Mouse (Mus musculus) frontal cortex, adult (tissue): ENCODE measurements around the gene Plekhn1.

Experiments
- ATAC-seq: cut with Nextera tagmentation; 2 replicates; pipeline ENCODE4 v1.9.2; 2017; ENCODE audit warnings: mild to moderate bottlenecking, moderate library complexity, mixed read lengths; ENCODE audit not compliant: low TSS enrichment

The Plekhn1 gene

DNA sequence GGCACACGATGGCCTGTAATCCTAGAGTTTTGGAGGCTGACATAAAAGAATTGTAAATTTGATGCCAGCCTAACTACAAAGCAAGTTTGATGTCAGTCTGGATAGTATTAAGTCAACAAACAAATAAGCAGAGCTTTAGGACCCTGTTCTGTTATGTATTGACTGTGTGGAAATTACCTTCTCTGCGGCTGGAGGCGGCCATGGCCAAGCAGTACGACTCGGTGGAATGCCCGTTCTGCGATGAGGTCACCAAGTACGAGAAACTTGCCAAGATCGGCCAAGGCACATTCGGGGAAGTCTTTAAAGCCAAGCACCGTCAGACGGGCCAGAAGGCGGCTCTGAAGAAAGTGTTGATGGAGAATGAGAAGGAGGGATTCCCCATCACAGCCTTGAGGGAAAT is 21.5 kb downstream of the Plekhn1 start:
- no peak for ATAC-seq

DNA sequence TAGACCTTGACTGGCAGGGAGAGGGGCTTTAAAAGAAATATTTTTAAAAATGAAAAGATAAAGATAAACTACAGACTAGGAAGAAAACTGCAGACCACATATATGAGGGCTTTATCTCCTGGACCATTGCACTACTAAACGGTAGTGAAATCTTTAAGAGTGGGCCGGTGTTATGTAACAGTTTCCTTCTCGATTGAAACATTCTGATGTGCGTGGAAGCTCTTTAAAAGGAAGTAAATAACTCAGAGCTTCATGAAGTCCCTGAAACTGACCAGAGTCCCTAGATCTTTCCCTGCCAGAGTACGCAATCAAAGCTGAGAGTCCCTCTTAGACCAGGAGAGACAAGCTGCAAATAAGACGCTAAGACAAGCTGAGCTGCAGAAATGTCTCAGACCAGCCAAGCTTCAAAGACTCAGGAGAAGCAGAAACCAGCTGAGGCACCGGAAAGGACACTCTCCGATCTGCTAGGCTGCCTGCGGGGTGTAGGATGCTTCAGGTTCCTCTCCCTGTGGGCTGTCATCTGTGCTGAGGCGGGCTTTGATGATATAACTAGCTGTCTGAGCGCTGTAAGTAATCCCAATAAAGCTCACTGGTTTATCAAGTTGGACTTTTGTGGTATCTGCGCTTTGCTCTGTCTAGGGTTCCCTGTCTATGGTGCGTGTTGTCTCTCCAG is 24.6 kb downstream of the Plekhn1 start:
- peak; percentile 55; the same call in 1 of the 2 replicates for ATAC-seq

DNA sequence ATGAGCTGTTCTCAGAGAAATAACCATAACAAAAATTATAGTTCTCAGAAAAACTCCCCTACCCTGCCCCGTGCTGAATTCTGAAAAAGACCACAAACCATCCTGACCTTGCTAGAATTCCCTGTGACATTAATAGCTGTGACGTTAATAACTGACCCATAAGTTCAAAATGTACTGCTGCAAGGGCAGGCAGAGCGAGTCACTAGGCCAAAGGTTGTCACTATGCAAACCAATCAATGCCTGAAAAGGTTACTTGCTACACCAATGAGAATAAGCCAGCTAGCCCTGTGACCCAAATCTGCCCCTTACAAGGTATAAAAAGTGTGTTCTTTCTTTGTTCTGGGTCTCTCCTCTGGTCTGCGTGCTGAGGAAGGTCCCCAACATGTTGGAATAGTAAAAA is 25.8 kb downstream of the Plekhn1 start:
- ATAC-seq: no peak

DNA sequence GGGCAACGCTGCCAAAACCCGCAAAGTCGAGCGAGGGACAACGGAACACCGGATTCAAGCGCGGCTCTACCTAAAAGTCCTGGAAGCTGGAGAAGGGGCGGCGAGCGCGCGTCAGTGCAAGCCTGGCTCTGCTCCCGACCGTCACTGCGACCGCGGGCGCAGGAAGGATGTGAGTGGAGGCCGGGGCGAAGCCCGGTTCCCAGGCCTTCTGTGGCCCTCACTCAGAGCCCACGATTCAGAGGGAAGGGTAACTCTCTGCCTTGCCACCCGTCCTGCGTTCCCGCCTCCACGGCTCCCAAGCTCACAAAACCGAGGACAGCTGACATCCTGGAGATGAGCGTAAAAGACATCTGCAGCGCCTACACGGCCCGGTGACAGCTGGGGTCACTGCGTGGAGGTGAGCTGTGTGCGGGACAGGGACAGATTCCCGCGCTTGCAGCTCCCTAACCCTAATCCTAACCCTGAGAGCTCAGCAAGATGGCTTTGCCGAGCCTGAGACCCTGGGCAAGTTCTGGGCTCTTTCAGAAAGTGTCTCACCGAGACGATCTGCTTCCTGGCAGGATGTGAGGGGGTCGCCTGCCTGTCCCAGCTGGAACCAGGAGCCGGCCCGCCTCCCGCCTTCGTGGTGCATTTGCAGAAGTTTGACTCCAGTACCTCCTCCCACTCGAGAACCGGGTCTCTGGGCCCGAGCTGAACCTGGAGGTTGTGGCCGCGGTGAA is 31.1 kb downstream of the Plekhn1 start:
- 0 out of 2 replicates have a peak, but pooled peaks have one; percentile 8 for ATAC-seq

DNA sequence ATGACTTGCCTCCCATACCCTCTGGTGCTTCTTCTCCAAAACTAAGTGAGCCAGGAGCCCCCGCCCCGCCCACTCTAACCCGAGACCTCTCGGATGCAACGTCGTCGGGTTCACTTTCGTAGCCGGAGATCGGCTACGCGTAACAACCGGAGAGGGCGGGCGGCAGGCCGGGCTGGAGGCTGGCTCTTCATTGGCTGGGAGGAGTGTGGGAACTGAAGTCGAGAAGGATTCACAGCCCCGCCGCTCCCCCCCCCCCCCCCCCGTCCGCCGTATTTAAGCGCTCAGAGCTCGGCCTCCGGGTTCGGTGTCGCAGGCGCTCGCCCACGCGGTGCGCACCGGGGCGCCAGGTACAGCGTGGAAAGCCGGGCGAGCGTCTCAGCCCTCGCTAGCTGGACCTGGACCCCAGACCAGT is 31.6 kb downstream of the Plekhn1 start, which contains the start of gene AW011738:
TSS of gene AW011738 (plus strand) at position 304 of the 412 bp plus-strand sequence.
- ATAC-seq: peak; percentile 80

DNA sequence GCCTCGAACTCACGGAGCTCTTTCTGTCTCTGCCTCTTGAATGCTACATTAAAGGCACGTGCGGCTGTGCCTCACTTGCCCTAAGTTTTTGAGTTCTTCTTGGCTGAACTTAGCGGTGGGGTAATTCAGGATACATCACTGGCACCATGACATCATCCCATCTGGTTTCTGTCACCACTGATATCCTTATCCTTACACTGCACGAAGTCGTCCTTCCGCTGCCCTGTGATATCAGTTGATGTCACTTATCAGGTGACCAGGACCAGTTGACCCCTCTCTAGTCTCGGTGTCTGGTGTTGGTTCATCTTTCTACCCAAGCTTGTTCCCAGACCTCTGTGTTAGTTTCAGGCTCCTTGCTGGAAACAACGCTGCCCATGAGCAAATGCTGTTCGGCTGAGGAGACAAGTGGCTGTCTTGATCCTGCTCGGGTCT is 32.2 kb downstream of the Plekhn1 start:
- ATAC-seq: no peak

DNA sequence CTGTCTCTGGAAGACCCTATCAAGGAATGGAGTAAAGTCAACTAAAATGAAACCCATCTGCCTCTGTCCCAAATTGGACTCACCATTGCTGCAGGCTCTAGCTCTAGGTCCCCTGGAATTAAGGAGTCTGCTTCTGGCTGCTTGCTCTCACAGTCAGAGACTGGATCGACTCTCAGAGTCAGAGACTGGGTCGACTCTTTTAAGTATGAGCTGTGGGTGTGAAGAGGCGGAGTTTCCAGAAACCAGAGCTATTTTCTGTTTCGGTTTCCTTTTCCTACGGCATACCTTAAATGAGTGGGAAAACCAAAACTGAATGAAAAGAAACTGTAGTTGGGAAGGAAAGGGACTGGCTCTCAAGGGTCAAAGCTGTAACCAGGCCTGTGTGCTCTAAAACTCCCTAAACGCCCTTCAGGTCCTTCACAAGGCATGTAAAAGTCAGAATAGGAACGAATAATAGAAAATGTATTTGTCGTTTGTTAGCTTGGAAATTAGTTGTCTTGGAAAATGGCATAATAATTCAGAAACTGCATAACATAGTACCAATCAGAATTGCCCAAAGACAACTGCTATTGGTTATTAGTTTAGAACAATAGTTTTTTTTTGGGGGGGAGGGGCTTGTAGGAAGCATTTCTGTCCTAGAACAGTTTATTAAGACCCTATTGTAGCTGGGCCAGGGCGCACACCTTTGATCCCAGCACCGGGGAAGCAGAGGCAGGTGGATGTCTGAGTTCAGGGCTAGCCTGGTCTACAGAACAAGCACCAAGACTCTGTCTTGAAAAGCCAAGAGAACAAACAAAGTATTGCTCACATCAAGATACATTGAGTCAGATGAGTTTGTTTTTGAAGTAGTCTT is 33.8 kb downstream of the Plekhn1 start, which contains the start of gene Isg15:
TSS of gene Isg15 (minus strand) at position 196 of the 853 bp plus-strand sequence.
- no peak for ATAC-seq

DNA sequence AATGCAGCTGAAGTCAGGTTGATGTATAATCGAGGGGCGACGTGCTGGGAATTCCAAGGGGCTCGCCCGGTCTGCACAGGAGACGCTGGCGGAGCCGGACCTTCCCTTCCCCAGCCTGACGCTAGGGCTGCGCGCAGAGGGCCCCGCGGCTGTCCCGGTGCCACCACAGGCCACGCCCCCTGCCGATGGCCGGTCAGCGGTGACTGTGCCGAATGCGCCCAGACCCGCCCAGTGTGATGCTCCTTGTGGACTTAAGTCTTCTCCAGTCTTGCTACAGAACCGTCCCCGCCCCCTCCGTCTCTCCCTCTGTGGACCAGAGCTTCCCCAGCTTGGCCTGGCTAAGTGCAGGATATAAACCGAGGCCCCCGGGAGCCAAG is 36.8 kb downstream of the Plekhn1 start:
- ATAC-seq: peak; percentile 57

DNA sequence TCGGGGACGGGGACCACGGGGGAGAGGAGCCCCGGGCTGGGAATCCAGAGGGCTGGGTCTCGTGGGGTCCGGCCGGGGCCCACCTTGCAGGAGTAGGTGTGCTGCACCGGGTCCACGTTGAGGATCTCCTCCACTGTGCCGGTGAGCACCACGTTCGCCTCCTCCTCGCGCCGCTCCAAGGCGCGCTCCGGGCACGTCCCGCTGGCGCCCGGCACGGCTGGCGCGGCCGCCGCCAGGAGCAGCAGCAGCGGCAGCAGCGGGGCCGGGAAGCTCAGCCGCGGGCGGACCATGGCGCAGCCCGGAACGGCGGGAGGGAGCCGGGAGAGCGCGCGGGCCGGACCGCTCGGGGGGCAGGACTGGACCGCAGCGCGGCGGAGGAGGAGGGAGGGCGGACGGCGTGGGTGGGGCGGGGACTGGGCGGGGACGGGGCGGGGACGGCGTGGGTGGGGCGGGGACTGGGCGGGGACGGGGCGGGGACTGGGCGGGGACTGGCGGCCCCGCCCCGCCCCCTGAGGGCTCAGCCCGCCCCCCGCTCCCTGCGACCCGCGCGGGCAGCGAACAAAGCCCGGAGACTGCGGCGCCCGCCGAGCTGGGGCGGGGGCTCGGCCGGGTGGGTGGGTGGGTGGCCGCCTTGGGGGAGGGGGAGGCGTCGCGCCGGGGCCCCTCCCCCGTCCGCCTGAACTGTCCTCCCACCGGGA is 37.4 kb downstream of the Plekhn1 start, which contains the start of gene Agrn:
TSS of gene Agrn (minus strand) at position 358 of the 698 bp plus-strand sequence.
- peak; percentile 47 for ATAC-seq

DNA sequence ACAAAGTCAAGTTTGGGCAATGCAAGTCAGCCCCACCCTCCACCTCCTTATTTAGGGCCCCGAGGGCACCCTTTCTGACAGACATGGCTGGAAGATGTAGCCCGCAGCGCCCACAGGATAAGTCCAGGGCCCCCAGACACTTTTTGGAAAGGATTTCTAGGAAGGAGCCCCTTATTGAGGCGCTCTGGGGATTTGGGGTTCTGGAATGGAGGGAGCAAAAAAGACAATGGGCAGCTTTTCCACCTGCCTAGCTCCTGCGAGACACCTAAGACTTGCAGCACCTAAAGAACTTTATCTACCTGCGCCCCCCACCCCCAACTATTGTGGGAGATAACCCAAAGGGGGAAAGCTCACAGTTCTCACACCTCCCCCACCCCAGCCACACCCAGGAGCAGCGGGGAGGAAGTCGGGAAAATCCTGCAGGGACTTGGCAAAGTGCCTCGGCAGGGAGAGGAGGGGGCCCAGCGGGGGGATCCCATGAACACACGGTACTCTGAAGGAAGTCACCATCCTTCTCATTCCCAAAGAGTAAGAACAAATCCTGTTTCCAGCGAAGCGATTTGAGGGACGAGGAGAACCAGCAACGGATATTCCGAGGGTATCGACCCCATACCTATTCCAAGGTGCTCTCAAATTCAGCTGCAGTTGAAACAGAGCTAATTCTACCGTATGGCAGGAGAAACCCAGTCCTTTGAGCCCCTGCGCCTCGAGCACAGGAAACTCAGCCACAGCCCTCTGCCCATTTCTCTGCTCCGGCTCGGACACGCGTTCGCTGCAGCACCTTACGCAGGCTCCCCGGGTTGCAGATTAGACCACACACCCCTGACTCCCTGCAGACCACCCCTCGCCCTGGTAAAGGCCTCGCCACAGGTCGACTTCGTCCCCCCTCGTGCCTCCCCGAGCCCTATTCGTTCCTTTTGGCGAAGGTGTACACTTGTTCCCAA is 38.5 kb downstream of the Plekhn1 start:
- no peak for ATAC-seq

DNA sequence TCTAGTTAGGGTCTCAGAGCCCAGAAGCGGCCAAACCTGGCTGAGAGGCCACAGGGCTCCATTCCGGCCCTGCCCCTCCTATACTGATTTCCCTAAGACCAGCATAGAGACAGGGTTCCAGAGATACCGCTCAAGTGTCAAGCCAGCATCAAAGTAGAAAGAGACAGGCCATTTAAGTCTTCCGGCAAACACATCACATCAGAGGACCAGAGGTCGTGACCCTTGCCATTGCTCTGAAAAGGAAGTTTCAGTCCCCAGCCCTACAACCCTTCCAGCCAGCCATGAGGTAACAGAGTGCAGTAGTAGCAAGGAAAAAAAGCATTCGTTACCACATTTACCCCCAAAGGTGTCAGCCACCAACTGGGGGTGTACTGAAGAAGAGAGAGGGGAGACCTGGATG is 40.3 kb downstream of the Plekhn1 start:
- no peak for ATAC-seq

DNA sequence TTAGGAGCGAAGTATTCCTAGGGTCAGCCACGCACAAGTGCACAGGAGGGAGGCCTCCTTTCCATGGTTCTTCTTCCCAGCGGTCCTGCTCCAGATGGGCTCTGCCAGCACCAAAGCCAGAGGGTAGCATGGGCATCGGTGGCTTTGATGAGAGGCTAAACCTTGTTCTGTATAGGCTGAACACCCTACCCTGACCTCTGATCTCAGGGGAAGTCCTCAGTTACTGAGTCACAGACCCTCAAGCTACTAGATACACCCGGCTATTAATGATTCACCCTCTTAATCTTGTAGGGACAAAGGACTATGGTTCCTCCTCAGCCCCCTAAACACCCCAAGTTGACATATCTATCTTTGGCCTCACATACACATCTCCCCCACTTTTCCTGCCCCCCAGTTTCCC is 40.8 kb downstream of the Plekhn1 start:
- no peak for ATAC-seq

DNA sequence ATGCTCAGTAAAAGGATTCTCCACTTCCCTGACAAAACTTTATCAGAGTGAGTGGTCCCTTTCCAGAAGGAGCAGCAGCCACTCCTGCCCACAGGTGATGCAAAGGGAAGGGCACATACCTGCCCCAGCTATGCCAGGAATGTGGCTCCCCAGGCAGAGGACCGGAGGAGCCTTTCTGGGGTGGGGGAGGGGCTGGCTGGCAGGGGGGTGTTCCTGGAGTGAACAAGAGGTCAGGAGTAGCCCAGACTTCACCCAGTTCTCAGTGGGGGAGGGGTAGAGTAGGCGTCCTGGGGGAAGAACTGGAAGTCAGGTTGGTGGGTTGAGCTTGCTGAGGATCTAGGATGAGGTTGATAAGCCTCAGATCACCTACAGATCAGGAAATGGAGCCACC is 41.5 kb downstream of the Plekhn1 start:
- ATAC-seq: no peak

DNA sequence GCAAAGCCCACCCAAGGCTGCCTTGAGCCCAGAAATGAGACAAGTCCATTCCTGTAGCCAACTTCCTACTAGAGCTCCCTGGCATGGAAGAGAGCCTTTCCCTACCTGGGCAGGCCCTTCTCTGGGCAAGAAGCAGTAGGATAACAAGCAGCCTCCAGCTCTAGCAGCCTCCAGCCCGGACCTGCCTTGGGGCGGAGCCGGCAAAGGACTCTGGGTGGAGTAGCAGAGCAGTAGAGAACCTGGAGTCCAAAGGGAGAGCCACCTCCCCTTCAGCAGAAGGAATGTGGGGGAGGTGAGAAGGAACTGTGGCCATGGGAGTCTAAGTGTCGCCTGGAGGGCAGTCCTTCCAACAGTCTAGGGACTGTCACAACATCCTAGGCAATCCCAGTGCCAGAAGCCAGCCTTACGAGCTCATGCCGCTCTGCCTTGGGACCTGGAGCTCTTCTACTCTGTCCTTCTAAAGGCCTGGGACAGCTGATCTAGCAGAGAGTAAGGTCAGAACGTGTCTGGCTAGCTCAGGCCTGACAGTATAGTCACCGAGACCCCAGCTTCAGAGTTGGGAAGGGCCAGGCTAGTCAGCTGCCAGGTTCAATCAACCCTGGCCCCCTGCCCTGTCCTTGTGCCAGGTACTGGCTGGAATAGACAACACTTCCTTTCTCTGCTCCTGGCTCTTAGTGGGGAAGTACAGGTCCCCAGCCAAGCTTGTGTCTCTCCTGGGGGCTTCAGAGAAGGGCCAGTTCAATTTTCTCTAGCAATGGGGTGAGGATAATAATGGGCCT is 42.0 kb downstream of the Plekhn1 start:
- ATAC-seq: no peak

DNA sequence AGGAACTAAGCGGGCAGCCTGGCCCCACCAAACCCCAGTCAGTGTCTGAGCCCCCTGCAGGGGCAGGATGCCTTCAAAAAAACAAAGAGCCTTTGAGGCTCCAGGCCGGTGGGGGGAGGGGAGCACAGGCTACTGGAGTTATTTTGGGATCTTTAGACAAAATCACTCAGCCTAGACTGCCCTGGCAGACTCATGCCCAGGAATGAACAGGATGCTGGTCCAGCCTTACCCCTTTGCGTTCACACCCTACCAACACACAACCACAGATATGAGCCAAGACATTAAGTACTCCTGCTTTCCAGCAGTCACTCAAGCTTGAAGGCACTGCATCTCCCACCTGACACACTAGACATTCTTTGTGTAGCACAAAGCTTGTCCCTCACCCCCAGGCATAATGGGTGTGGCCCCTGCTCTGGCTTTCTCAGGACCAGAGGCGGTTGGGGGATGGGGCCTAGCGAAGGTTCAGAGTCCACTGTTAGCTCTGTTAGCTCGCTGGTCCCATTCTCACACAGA is 45.8 kb downstream of the Plekhn1 start:
- no peak for ATAC-seq

DNA sequence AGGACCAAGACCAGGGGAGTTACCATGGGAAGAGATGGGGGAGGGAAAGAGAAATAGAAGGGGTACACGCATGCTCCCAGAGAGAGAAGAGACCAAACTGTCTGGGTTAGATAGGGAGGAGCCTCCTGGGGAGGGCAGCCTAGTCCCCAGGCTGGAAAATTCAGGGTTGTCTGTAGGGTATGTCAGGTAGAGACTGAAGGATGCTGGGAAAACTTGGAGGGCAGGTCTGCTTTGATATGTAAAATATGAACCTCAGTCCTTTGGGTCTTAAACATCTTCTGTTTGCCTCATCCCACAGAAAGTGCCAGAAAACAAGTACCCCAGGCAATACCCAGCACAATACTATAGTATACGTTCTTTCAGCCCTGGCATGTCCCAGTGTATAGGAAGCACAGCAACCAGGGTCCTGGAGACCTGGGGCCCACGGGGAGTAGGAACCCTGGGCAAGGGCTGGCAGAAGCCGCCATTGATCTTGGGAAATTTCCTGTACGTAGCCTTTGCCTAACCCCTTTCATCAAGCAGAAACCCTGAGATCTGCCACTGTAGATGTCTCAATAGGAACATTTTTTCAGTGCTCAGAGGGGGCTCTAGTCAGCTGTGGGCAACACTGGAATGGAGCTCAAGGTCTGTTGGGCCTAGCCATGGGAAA is 46.4 kb downstream of the Plekhn1 start:
- no peak for ATAC-seq

DNA sequence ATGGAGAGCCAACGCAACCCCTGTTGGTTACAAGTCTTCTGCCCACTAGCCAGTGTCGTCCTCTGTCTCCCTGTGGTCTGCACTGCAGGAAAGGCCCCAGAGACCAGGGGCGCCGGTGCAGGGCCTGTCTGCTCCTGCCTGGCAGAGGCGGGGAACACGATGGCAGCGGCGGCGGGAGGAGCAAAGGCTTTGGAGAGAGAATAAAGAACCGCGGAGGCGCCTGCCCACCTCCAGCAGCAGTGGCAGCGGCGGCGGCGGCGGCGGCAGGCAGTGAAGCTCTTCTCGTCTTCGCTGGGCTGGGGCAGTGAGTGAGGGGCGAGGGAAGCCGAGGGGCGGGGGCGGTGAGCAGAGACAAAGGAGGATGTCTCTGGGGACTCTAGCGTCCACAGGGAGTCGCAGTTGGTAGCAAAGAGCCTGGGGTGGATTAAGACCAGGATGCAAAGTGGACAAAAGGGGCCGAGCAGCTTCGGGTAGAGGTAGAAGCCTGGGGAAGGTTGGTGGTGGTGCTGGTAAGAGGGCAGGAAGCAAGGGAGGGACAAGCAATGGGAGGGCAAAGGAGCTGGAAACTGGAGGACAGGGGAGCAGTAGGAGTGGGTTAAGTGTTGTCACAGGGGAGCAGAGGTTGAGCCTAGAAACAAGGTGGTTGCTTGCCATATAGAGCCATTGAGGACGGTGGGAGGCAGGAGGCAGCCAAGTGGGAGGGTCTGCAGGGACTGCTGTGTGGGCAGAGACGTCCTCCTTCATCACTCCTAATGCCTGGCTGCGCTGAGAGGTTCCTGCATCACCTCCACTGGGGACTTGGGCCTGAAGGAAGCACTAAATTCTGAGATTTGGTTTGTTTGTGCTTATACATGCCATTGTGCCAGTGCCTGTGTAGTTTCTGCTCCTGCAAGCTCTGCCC is 48.5 kb downstream of the Plekhn1 start:
- peak; percentile 71 for ATAC-seq

DNA sequence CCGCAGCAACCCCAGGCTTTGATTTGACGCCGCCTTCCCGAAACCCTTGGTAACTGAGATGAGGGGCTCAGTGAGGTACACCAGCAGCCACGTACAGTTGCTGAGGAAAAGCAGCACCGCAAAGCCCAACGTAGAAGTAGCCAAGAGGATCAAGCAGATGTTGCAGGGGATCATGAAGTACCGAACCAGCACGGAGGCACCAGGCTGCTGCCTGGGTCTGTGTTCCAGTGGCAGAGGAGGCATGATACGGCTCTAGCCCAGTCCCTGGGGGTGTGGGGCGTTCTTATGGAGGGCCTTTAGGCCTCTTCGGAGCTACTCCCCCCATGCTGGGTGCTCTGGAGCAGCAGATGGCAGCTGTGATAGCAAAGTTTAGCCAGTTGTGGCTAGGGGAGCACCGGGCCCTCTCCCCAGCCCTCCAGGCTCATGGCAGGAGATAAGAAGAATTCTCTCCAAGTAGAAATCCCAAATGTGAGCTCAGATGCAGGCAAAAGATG is 49.2 kb downstream of the Plekhn1 start:
- peak; percentile 22; the same call in 1 of the 2 replicates for ATAC-seq
